Mouse (Mus musculus): ENCODE results near the gene Wscd2.

The Wscd2 gene

DNA sequence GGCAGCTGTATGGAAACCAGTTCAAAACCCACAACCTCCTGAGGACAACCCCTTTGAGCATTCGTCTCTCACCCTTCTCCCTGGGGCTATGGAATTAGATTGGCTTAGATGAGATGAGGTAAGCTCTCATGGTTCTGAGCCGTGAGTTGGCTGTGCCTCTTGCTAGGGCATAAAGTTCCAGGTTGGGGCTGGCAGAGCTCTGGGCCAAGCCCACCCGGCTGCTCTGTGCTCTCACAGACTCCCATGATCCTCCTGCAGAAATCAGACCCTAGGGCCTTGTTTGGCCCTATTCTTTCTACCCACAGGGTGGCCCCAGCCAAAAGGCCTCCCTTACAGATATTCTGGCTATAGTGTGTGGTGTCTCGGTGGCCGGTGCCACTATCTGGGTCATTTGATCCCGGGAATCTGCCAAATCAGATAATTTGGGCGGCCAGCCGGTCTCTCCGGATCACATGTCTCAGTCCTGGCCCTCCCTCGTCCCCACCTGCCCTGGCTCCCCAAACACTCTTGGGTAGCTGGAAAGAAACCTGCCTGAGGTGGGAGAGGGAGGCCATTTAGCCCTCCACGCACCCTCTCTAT is 4.5 kb upstream of the Wscd2 start:
- DNase-seq (ENCODE audit: low read depth, low spot score): no peak

- DNase-seq (ENCODE audit: low read depth, low spot score): no peak
These were observed 2.3 kb upstream of the Wscd2 start for GRCm38 (mm10) chr5:113487879-113488278.

- no peak for DNase-seq (ENCODE audit: low read depth, low spot score)
These were observed 516 bp upstream of the Wscd2 start for GRCm38 (mm10) chr5:113489617-113490016.

DNA sequence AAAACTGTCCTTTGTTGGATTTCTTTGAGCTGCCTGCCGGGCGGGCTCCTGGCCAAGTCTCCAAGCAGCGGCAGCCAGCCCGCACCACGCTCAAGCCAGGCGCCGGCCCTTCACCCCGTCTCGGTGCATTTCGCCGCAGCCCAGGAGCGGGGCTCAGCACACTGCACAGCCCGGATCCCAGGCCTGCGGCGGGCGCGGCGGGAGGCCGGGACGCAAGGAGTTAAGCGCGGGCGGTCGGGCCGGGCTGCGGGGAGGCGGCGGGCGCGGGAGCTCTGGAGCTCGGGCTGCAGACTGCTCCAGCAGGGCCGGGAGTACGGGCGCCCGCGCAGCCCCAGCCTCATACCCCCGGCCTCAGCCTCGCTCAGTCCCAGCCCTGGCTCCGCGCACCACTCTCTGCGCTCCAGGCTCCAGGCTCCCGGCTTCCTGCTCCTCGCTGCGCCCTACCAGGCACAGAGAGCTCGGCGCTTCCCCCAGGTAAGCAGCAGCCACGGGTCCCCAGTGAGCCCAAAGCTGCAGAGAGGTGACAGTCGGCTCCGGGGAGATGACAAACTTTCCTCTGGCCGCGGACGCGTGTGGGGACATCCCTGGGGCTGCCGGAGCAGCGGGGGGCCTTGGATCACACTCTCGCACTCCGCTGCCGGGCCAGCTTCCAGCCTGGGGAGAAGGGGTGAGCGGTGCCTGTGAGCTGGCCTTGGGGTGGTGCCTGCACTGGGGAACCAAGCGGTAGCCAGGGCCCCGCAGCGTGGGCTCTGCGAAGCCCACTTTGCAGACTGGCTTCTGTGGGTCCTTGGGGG is 531 bp downstream of the Wscd2 start:
- DNase-seq (ENCODE audit: low read depth, low spot score): no peak

- no peak for DNase-seq (ENCODE audit: low read depth, low spot score)
These were observed 1.4 kb downstream of the Wscd2 start for GRCm38 (mm10) chr5:113491552-113491951.

- no peak for DNase-seq (ENCODE audit: low read depth, low spot score)
These were observed 1.9 kb downstream of the Wscd2 start for GRCm38 (mm10) chr5:113491988-113492387.

DNA sequence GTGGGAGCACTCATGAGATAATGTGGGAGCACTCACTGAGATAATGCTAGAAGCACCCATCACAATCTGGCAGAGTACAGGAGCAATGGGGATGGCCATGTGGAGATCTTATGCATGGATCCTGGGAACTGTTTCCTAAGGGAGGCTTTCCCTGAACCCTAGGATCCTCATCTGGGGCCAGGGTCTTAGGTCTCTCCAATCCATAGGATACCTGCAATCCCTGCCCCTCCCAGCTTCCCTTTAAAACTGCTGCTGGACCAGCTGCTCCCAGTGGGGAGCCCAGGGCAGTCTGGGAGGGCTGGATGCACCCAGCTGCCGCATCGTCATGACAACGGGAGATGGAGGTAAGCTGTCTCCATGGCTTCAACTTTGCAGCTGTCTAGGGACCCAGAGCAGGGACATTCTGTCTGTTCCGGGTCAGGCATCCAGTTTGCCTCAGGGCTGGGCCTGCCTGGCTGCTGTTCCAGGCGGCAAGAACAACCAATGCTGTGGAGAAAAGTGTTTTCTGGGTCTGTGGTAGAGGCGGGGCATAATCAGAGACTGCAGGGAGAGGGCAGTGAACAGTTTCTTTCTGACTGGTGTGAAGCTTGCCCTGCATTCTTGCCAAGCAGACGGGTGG is 2.4 kb downstream of the Wscd2 start:
- DNase-seq (ENCODE audit: low read depth, low spot score): no peak

DNA sequence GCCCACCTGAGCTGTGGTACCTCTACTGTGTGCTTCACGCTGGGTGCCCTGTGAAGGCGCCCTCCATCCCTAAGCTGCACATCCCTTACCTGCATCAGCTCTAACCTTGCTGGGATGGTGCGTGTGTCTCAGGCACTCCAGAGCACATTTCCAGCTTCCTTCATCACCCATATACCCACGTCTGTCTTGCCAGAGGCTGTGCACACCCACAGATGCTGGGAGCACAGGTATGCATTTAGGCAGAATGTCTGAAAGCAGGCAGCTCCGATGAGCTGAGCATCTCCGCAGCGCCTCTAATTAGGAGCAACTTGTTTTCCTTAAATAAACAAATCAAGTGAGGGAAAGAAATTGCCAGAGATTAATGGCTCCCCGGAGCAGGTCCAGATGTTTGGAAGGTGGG is 3.9 kb downstream of the Wscd2 start:
- no peak for DNase-seq (ENCODE audit: low read depth, low spot score)

- DNase-seq (ENCODE audit: low read depth, low spot score): no peak
These were observed 6.8 kb downstream of the Wscd2 start for GRCm38 (mm10) chr5:113496926-113497325.

- no peak for DNase-seq (ENCODE audit: low read depth, low spot score)
These were observed 9.3 kb downstream of the Wscd2 start for GRCm38 (mm10) chr5:113499421-113499820.

- no peak for DNase-seq (ENCODE audit: low read depth, low spot score)
These were observed 13.1 kb downstream of the Wscd2 start for GRCm38 (mm10) chr5:113503276-113503675.

- DNase-seq (ENCODE audit: low read depth, low spot score): no peak
These were observed 14.5 kb downstream of the Wscd2 start for GRCm38 (mm10) chr5:113504654-113505053.

- DNase-seq (ENCODE audit: low read depth, low spot score): no peak
These were observed 15.9 kb downstream of the Wscd2 start for GRCm38 (mm10) chr5:113506065-113506464.

GRCm38 (mm10) chr5:113506779-113507178 is 16.6 kb downstream of the Wscd2 start:
- DNase-seq (ENCODE audit: low read depth, low spot score): no peak

DNA sequence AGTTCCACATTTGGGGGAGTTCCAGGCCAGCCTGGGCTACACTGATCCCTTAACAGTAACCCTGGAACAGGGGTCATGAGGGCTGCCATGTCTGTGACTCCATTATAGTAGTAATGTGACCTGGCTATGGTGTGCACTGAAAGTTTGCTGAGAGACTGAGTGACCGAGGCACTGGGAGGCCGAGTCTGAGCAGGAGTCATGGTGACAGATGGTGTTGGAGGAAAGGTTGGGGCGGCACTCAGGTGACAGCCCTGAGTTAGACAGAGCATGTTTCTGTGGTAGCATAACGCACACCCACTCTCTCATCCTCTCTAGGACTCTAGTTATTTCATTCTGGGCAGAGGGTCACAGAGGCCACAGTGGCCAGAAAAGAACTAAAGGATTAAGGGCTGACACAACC is 19.0 kb downstream of the Wscd2 start:
- DNase-seq (ENCODE audit: low read depth, low spot score): no peak

- DNase-seq (ENCODE audit: low read depth, low spot score): no peak
These were observed 23.5 kb downstream of the Wscd2 start for GRCm38 (mm10) chr5:113513640-113514039.

- no peak for DNase-seq (ENCODE audit: low read depth, low spot score)
These were observed 23.9 kb downstream of the Wscd2 start for GRCm38 (mm10) chr5:113514062-113514461.

DNA sequence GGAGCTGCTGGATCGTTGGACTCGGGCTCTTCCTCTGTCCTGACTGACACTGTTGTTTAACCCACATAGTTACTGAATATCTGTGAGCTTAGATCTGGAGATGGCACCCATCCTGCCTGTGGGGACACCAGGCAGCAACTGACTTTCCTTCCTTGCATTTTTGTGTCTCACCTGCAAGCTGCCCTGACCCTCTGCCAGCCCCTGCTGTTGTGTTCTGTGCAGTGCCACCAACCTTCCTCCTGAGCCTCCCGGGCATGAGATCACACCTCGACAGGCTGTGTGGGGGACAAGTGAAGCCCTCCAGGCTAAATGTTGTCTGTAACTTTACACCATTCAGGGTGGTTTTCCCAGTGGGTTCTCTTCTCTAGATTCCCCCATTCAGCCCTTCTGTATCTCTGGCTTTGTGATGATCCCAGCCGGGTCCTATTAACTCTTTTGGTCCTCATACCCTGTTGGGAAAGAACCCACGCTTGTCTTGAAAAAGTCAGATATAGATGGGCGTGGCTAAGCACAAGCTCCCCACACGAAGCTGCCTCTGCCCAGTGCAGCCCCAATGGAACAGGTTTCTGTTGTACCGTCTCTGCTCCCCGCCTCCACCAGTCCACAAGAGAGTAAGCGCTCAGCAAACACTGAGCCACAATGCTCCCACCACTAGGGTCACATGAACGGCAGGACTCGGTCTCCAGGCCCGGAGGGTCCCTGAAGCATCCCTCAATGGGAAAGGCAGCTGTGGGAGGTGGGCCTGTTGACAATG is 26.2 kb downstream of the Wscd2 start:
- no peak for DNase-seq (ENCODE audit: low read depth, low spot score)

DNA sequence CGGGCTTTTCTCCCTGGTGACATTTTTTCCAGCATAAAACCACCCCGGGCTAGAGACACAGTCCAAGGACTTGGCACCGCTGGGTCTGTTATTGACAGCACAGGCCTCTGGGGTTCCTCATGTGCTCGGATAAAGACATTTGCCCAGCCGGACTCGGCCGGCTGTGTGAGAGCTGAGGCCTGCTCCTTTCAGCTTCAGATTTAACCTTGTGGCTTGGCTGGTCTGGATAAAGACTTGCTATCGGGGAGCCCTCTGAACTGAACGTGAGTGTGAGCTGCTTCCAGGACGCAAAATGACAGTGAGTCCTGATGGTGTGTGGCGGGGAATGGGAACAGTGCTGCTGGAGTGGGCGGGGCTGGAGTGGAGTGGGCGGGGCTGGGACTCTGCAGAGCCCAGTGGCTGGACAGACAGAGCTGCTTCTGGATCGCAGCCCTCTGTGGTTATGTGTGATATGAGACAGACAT is 26.8 kb downstream of the Wscd2 start:
- no peak for DNase-seq (ENCODE audit: low read depth, low spot score)

DNA sequence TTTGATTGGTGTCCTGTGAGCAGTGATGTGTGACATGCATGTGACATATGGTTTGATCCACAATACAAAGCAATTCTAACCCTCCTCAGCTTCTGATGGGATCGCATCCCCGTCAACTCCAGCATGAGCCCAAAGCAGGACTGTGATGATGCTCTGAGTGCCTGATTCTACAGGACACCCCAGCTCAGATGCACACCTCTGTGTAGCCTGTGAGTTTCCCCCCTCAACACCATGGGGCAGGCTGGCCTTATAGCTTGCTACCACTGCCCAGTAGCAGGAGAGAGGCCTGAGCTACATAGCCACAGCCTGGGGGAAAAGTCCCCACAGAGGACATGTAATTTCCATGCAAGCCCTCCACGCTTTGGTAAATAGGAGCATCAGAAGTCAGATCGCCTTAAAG is 27.3 kb downstream of the Wscd2 start:
- no peak for DNase-seq (ENCODE audit: low read depth, low spot score)

DNA sequence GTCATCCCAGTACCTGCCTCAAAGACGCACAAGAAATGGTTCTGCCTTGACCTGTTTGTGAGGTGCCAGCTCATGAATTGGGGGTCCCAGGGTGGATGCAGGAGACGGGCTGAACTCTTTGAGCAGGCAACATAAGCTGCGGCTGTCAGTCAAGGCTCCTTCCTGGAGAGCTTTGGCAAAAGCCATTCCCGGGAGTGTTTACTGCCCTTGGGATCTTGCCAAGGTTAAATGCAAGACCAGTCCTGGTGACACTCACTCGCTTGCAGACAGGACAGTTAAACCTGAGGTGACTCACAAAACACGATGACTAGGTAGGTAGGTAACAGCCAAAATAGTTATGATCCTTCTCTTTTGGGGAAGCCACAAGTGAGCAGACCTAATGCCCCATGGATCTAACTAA is 30.9 kb downstream of the Wscd2 start:
- no peak for DNase-seq (ENCODE audit: low read depth, low spot score)

DNA sequence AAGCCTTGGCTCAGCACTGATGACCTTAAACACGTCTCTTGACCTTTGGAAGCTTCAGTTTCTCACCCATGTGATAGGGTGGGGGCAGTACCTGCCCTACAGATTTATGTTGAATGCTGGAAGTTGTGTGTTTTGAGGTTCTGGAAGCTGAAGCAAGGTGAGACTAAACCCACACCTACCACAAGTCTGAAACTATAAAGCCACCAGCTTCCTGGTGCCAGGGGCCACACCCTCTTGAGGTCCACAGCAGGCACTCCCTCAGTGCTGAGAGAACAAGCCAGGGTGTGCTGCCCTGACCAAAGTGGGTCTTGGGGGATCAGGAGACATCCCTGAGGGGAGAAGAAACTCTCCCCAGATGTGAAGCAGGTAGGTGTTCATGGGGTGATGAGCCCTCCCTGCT is 48.7 kb downstream of the Wscd2 start:
- no peak for DNase-seq (ENCODE audit: low read depth, low spot score)

Measured in embryo, embryonic 11.5 days (tissue).